Mouse (Mus musculus): Measurements from ENCODE around the gene Mrc1.
"Not testable (repeated sequence)": the region's sequence is repeated elsewhere in the genome, so short reads cannot be mapped to it uniquely, and the experiment has no call there.

Mrc1 gene

DNA sequence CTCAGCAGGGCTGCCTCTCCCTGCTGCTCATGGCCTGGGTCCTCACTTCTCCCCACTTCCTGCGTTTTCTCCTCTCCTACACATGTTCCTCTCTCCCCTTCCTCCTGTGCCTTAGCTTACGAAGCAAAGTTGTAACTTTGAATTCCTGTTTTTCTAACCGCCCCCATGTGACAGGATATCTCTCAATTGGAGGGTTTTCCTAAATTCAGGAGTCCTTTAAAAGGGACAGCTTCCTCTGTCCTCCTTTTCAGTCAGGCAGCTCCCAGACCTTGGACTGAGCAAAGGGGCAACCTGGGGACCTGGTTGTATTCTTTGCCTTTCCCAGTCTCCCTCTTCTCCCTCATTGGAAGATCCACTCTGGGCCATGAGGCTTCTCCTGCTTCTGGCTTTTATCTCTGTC is at the start of gene Mrc1:
Gene Mrc1 (plus strand): TSS at position 244 of the 400 bp plus-strand sequence.
- DNase-seq (ENCODE audit: low spot score in 2 of 2): peak in 1 of 2 experiments; percentile 38

GRCm38 (mm10) chr2:14184375-14184774 is 44.8 kb upstream of the Mrc1 start:
- DNase-seq (ENCODE audit: low spot score in 2 of 2): no peak

GRCm38 (mm10) chr2:14190684-14191083 is 38.5 kb upstream of the Mrc1 start:
- DNase-seq (ENCODE audit: low spot score in 2 of 2): no peak

DNA sequence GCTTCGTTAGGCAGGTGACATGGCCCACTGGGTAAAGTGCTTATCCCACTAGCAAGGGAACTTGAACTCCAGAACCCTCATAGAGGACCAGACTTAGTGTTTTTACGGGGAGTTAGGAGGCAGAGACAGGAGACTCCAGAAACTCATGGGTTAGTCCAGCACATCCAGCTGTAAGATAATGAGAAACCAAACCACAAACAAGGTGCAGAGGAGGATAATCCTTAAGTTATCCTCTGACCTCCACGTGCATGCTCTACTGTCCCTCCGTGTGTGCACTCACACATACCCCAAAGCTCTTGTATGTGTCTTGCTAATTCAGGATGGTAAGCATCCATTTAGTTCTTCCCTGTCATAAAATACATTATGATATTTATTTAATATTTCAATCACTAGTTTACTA is 37.6 kb upstream of the Mrc1 start:
- DNase-seq (ENCODE audit: low spot score in 2 of 2): no peak

DNA sequence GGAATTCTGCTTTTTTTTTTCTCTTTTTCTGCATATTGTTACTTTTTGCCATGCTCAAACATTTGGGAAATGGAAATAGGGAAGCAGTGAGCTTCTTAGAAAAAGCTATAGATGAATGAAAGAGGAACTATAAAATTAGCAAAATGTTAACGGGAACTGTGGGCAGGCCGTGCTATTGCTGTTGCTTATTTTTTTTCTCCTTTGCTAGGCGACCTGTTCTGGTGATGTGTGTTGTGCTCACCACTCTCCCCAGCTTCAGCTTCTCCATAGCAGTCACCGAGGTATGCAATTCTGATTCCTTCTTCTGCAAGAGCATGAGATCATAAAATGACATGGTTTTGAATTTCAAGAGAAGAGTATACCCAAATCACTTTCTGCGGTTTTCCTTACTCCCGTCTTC is 37.1 kb upstream of the Mrc1 start:
- peak in 1 of 2 experiments; percentile 23 for DNase-seq (ENCODE audit: low spot score in 2 of 2)

DNA sequence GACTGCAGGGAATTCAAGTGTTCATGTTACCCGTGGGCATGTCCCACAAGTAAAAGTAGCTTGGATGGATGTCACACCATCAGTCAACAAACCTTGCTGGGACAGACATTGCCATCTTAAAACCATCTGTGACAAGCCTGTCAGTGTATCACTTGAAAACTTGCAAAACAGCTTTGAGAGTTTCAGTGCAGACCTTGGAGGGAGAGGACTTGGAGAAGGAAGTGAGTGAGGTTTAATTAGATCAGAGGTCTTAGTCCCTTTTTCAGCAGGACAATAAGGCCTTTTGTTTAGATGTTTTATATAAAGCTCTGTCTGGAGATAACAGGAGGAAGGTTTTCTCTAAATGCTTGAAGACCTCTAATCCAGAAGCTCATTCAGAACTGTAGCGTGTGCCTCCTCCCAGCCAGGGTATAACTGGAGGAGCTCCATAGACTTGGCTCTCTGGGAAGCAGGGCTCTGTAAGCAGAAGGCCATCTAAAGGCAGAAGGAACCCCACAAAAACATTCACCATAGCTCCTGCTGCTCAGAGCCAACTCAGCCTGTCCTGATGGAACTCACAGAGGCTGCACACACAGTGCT is 30.8 kb upstream of the Mrc1 start:
- DNase-seq (ENCODE audit: low spot score in 2 of 2): not testable (repeated sequence)

DNA sequence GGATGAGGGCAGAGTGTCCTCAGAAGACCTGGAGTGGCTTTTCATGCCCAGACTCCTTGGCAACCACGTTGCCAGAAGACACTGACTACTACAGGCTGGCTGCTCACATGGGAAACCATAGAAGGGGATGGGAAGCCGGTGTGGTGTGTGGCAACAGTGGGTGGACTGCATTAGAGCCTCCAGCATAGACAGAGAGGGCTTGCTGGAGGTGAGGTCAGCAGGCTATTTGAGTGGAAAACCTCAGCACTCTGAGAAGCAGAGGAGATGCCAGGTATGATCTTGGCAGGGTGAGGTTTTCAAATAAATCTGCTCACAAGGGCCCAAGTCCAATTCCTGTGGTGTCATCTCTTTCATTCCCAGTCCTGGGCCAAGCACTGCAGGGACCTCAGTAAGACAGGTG is 29.6 kb upstream of the Mrc1 start:
- DNase-seq (ENCODE audit: low spot score in 2 of 2): no peak

DNA sequence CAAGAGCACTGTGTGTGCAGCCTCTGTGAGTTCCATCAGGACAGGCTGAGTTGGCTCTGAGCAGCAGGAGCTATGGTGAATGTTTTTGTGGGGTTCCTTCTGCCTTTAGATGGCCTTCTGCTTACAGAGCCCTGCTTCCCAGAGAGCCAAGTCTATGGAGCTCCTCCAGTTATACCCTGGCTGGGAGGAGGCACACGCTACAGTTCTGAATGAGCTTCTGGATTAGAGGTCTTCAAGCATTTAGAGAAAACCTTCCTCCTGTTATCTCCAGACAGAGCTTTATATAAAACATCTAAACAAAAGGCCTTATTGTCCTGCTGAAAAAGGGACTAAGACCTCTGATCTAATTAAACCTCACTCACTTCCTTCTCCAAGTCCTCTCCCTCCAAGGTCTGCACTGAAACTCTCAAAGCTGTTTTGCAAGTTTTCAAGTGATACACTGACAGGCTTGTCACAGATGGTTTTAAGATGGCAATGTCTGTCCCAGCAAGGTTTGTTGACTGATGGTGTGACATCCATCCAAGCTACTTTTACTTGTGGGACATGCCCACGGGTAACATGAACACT is 28.2 kb upstream of the Mrc1 start:
- DNase-seq (ENCODE audit: low spot score in 2 of 2): not testable (repeated sequence)

- DNase-seq (ENCODE audit: low spot score in 2 of 2): no peak
Measured at GRCm38 (mm10) chr2:14204308-14204707, 24.9 kb upstream of the Mrc1 start.

DNA sequence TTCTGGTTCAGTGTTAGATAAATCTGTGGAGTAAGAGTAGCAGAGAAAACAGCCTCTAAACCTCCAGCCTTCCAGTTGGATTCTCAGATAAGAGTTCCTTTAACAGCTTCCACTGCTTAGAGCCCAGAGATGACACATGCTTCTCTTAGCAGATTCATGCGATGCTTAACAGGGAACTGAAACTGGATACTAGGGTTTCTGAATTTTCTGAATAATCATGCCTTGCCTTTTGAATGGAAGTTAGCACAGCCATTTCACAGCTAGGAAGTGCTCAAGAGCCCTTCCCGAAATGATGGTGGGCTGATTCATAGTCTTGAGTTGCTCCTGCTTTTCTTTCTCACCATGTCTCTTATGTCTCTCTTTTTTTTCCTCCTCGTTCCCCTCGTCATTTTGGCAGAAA is 22.4 kb upstream of the Mrc1 start:
- DNase-seq (ENCODE audit: low spot score in 2 of 2): peak in 1 of 2 experiments; percentile 19

DNA sequence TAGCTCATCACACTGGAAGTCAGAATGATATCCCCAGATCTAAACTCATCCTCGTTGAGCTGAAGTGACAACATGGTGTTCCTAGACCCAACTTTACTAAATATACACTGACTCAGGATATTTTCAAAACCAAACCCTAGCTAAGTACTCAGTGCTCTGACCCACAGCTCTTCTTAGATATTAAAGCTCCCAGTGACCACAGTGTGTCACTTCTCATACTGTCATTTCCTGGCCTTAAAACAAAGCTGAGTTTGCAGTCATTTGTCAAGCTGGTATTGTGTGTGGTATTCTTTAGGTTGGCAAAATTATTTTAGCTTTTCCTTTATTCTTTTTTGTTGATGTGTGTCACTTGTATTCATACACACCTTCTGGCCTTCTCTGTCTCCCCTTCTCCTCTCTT is 18.5 kb upstream of the Mrc1 start:
- DNase-seq (ENCODE audit: low spot score in 2 of 2): no peak

DNA sequence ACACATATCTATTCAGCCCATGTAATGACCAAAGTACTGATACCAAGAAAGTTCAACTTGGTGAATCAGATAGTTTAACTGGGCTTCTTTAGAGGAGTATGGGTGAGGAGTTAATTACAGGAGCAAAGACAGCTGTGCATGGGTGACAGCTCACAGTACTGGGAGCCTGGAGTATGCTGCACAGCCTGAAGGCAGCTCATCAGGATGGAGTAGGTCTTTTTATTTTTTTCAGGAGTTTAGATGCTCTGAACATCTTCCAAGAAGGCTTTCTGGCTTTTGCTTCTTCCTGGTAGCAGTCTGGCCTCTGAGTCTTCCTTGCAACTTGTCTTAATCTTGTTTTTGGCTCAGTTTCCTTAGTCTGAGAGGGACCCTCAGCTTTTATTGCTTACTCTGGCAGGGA is 17.6 kb upstream of the Mrc1 start:
- DNase-seq (ENCODE audit: low spot score in 2 of 2): no peak

- no peak for DNase-seq (ENCODE audit: low spot score in 2 of 2)
Measured at GRCm38 (mm10) chr2:14214764-14215163, 14.4 kb upstream of the Mrc1 start.

DNA sequence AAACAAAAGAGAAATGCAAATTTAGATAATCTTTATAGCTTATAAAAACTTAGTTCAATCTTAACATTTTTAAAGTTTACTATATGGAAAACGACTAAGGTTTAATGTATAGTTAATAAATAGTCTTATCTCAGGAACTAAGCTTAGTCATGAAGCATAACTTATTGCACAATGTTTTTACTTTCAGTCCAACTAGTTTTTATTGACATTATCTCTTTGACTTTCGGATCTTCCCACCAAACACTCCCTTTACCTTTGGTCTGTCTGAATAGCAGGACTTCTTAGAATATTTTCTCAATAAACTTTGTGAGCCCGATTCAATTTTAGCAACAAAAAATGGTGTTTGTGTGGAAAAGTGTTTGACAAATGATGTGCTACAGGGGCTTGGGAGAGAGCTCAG is 12.5 kb upstream of the Mrc1 start:
- no peak for DNase-seq (ENCODE audit: low spot score in 2 of 2)

DNA sequence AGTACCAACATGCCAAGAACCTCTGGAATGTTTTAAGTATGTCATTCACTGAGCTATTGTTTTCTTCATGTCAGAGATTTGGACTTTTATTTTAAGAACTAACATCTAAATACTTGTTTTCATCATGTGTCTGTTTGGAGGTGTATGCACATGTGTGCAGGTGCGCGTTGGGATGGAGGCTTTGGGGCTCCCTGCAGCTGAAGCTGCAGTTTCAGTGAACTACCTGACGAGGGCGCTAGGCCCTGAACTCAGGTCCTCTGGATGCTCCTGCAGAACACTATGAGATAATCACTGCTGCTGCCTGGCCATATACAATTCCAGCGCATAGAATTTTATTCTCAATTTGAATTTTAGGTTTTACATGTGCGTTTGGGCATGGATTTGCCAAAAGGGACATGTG is 11.1 kb upstream of the Mrc1 start:
- no peak for DNase-seq (ENCODE audit: low spot score in 2 of 2)

DNA sequence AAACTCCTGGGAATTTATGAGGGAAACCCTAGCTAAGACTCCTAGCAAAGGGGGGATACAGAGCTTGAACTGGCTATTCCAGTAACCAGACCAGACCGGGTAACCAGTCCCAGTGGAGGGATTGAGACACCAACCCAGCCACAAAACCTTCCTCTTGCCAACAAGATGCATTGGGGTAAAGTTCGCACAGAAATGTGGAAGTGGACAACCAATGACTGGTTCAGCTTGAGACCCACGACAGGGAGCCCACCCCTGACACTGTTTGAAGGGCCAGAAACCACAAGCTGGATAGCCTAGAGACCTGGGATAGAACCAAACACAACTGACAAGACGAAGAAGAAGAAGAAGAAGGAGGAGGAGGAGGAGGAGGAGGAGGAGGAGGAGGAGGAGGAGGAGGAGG is 4.8 kb upstream of the Mrc1 start:
- DNase-seq (ENCODE audit: low spot score in 2 of 2): no peak

- no peak for DNase-seq (ENCODE audit: low spot score in 2 of 2)
Measured at GRCm38 (mm10) chr2:14228495-14228894, 697 bp upstream of the Mrc1 start.

DNA sequence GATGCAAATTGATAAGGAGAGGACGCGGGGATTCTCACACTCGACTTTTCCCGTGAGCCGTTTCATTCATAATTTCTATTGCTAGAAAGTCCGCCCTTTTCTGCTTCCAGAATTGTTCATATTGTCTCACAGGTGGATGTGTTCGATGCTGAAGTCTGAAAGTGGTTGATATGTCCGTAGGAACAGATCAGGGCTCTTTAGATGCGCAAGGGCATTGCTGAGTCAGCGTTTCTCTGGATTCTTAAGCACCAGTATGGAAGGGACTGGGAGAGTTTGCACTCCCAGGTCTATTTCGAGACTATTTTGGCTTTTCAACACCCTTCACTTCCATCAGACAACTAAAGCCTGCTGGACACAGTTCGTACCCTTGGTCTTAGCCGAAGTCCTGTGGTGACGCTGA is 787 bp downstream of the Mrc1 start:
- no peak for DNase-seq (ENCODE audit: low spot score in 2 of 2)

- no peak for DNase-seq (ENCODE audit: low spot score in 2 of 2)
Measured at GRCm38 (mm10) chr2:14232897-14233296, 3.7 kb downstream of the Mrc1 start.

- DNase-seq (ENCODE audit: low spot score in 2 of 2): no peak
Measured at GRCm38 (mm10) chr2:14233983-14234382, 4.8 kb downstream of the Mrc1 start.

DNA sequence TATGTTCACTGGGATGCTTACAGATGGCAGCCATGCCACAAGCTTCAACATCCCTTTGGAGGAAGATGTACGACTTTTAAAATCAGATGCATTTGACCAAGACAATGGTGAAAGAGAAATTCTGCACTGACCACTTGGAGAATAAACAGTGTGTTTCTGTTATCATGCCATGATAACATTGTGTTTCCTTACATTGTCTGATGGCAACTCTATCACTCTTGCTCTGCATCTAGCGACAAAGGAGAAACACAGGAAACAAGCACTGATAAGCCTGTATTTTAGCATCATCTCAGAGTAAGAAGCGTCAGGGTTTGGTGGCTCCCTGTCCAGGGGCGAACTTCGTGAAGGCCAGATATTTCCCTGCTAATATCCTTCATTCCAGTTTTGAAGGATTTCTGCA is 6.1 kb downstream of the Mrc1 start:
- DNase-seq (ENCODE audit: low spot score in 2 of 2): no peak

DNA sequence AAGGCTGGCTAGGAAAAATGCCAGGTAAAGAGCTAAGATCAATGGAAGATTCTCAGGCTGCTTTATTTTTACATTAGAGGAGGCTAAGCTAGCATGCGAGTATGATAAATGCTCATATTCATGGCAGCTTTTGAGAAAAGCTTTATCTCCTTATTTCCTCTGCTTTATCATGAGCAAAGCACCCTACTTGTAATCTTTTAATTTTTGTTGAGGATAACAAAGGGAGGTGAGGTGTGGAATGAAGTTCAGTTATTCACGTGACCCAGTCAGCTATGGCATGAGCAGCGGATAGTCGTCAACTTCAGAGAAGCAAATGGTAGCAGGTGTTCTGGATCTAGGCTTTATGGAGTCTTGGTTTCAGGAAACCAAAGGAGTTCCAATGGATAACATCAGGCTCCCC is 7.7 kb downstream of the Mrc1 start:
- no peak for DNase-seq (ENCODE audit: low spot score in 2 of 2)

- no peak for DNase-seq (ENCODE audit: low spot score in 2 of 2)
Measured at GRCm38 (mm10) chr2:14237723-14238122, 8.5 kb downstream of the Mrc1 start.

DNA sequence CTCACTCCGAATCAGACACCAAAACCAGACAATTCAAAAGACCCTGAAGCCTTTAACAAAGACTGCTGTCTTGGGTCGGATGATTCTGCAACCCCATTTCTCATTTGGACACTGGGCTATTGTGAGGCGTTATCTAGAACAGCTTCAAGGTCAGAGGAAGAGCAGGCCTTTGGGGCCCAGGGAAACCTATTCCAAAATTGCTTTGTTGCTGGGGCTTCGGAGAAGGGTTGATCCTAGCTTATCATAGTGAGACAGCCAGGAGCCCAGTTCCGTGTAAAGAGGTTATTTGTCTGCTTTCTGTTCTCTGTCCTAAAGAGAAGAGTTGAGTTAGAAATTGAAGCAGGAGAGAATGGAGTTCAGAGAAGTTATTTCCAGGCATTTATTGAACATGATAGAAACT is 10.0 kb downstream of the Mrc1 start:
- no peak for DNase-seq (ENCODE audit: low spot score in 2 of 2)
